Mouse (Mus musculus) kidney, embryonic 14.5 days (tissue): Measurements from ENCODE around the gene A730071L15Rik. TPM values are rescaled to one million over a fixed set of nuclear protein-coding genes. Genes with fewer than 3 reads are reported as not detected.

Experiments used
- ATAC-seq: fragments of 200-750 bp; cut with Nextera tagmentation; 2 replicates; pipeline ENCODE4 v1.8.0; 2017; ENCODE audit warnings: moderate number of reproducible peaks, mild to moderate bottlenecking, moderate TSS enrichment, moderate library complexity; ENCODE audit not compliant: low FRiP score, low TSS enrichment
- H3K27ac ChIP-seq: fragments of 300-500 bp; sonication (generic); 2 replicates; pipeline ENCODE4 v1.5.1; 2014; ENCODE audit warnings: low read depth, mild to moderate bottlenecking, low read length, moderate library complexity, mixed read lengths
- H3K27me3 ChIP-seq: fragments of 300-500 bp; sonication (generic); 2 replicates; pipeline ENCODE4 v1.6.1; 2014; ENCODE audit warnings: mild to moderate bottlenecking, low read length; ENCODE audit not compliant: control insufficient read depth, insufficient read depth
- H3K36me3 ChIP-seq: fragments of 300-500 bp; sonication (generic); 2 replicates; pipeline ENCODE4 v1.6.1; 2014; ENCODE audit warnings: low read length, mixed read lengths; ENCODE audit not compliant: control insufficient read depth, insufficient read depth
- H3K4me1 ChIP-seq: fragments of 300-500 bp; sonication (generic); 2 replicates; pipeline ENCODE4 v1.6.1; 2014; ENCODE audit warnings: low read length, mixed read lengths; ENCODE audit not compliant: control insufficient read depth, insufficient read depth
- H3K4me2 ChIP-seq: fragments of 300-500 bp; sonication (generic); replicated peaks from 2 replicates; pipeline ENCODE4 v1.6.1; 2014; ENCODE audit warnings: low read depth, mild to moderate bottlenecking, low read length
- H3K4me3 ChIP-seq: fragments of 300-500 bp; sonication (generic); 2 replicates; pipeline ENCODE4 v1.5.1; 2014; ENCODE audit warnings: mild to moderate bottlenecking, low read length
- H3K9ac ChIP-seq: fragments of 300-500 bp; sonication (generic); 2 replicates; pipeline ENCODE4 v1.6.1; 2014; ENCODE audit warnings: low read depth, mild to moderate bottlenecking, low read length, moderate library complexity
- H3K9me3 ChIP-seq: fragments of 300-500 bp; sonication (generic); 2 replicates; pipeline ENCODE4 v1.6.1; 2016; ENCODE audit warnings: low read length; ENCODE audit not compliant: control insufficient read depth
- WGBS: fragments of 180-500 bp; shearing (Covaris S2); extraction: QIAGEN DNeasy Blood & Tissue Kit; methylation state at CpG from one replicate; pipeline ENCODE4 v1.1.7; 2014; 5-methylcytosine and 5-hydroxymethylcytosine counted together
- polyA plus RNA-seq: library from polyadenylated mRNA; unstranded; fragments of >200 nt; fragmentation: Nextera tagmentation; extraction: Ambion mirVana; gene quantifications from 2 replicates; pipeline ENCODE4 v1.2.1, GENCODE M21; 2014

Gene A730071L15Rik
- polyA plus RNA-seq, 1 experiment from 2014 or later = 0.74 TPM

DNA sequence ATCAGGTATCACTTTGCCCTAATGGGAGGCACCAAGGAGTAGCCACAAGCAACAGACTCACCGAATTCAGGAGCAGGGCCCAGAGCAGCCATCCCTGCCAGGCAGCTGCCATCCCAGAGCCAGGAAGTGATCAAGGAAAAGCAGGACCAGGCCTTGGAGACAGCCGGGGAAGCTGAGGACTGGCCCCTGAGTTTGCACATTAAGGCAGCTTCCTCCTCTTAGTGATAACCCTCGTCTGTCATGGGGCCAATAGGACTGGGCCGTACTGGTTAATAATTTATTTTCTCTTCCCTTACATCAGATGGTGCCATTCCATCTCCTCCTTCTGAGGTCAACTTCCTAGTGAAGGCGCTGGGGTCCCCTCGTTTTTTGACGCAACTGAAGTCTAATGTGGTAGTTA, 30.2 kb downstream of the A730071L15Rik start, which contains the start of gene Npc1l1:
Gene Npc1l1 (minus strand): TSS at position 132 of the 400 bp plus-strand sequence.
- no peaks in the 10 kb centered on the region for H3K36me3 ChIP-seq
- H3K4me2 ChIP-seq = no peak within 1 kb of the TSS
- WGBS = 78% methylated on average over 7 of the region's 7 CpGs
- no peak within 1 kb of the TSS for H3K9ac ChIP-seq
- no peaks in the 10 kb centered on the region for H3K27me3 ChIP-seq
- peaks cover 2% of the 10 kb centered on the region for H3K9me3 ChIP-seq
- no peaks in the 10 kb centered on the region for H3K4me1 ChIP-seq
- no peak within 1 kb of the TSS for H3K4me3 ChIP-seq
- ATAC-seq = no peak
- H3K27ac ChIP-seq = no peak within 1 kb of the TSS

DNA sequence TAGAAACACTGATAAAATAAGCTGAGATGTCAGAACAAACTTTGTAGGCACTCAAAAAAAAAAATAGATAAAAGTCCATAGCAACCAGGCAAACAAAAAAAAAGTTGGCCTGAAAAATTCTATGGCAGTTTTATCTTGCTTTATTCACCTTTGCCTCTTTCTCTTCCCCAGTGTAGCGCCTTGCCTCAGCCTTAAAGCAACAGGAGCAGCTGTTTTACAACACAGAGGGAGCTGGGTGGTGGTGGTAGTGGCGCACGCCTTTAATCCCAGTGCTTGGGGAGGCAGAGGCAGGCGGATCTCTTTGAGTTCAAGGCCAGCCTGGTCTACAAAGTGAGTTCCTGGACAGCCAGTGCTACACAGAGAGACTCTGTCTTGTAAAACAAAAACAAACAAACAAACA, 33.2 kb downstream of the A730071L15Rik start:
- Histone ChIP-seq H3K9me3 (peaks cover 12% of the 10 kb centered on the region), H3K36me3 (no peaks in the 10 kb centered on the region), H3K9ac (no peak overlapping the region), H3K27ac (no peak overlapping the region), H3K4me2 (no peak overlapping the region), H3K4me1 (no peaks in the 10 kb centered on the region), H3K4me3 (no peak overlapping the region), H3K27me3 (no peaks in the 10 kb centered on the region)
- WGBS = 86% methylated on average over 4 of the region's 4 CpGs
- ATAC-seq = no peak

DNA sequence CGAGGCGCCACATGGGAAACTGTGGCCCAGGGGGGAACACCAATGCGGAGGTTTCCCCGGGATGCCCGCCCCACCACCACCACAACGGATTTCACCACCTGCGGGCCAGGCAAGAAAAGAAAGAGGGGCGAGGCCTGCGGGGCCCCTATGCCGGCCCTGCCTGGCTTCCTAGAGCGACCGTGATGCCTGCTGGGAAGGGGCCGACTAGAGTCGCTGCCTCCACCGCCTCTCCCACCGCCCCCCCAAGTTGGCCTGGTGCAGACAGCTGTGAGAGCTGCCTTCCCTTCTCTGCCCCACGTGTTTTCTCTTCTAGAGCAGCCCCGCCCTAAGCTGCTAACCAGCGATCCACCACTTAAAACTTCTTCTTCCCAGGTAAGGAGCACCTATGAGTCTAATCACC, 44.9 kb downstream of the A730071L15Rik start:
- no peaks in the 10 kb centered on the region for H3K36me3 ChIP-seq
- H3K27me3 ChIP-seq = no peaks in the 10 kb centered on the region
- ATAC-seq = no peak
- H3K27ac ChIP-seq = no peak overlapping the region
- H3K4me3 ChIP-seq = no peak overlapping the region
- H3K4me2 ChIP-seq = no peak overlapping the region
- no peaks in the 10 kb centered on the region for H3K9me3 ChIP-seq
- no peaks in the 10 kb centered on the region for H3K4me1 ChIP-seq
- WGBS = 58% methylated on average over 19 of the region's 19 CpGs
- H3K9ac ChIP-seq = no peak overlapping the region

Other genes starting within 250 kb of the A730071L15Rik start
- gene Gck, start 249.9 kb upstream of the A730071L15Rik start, polyA plus RNA-seq = 1.5 and 2.0 TPM in 2 replicates
- gene Ykt6, start 244.3 kb upstream of the A730071L15Rik start, polyA plus RNA-seq = 23.1 and 34.4 TPM in 2 replicates
- 4.2 and 4.4 TPM in 2 replicates for gene Camk2b, start 133.7 kb upstream of the A730071L15Rik start, polyA plus RNA-seq
- gene Nudcd3, start 386 bp downstream of the A730071L15Rik start, polyA plus RNA-seq = 32.7 and 36.0 TPM in 2 replicates
- gene Npc1l1, start 30.1 kb downstream of the A730071L15Rik start, polyA plus RNA-seq = 0.05 and 0.11 TPM in 2 replicates
- gene Ddx56, start 67.7 kb downstream of the A730071L15Rik start, polyA plus RNA-seq = 80.7 and 112 TPM in 2 replicates
- gene Tmed4, start 74.8 kb downstream of the A730071L15Rik start, polyA plus RNA-seq = 119 and 132 TPM in 2 replicates
- gene Ogdh, start 91.6 kb downstream of the A730071L15Rik start, polyA plus RNA-seq = 46.8 and 108 TPM in 2 replicates
- 11.0 and 14.6 TPM in 2 replicates for gene Zmiz2, start 189.0 kb downstream of the A730071L15Rik start, polyA plus RNA-seq
- 6,047 and 7,558 TPM in 2 replicates for gene Ppia, start 215.4 kb downstream of the A730071L15Rik start, polyA plus RNA-seq
- 654 and 761 TPM in 2 replicates for gene H2afv, start 244.4 kb downstream of the A730071L15Rik start, polyA plus RNA-seq